Mouse (Mus musculus): Measurements from ENCODE around the gene Arrdc2. TPM values are rescaled to one million over a fixed set of nuclear protein-coding genes. Genes with fewer than 3 reads are reported as not detected.

Arrdc2 gene
- polyA plus RNA-seq, 1 experiment = 44.8 TPM

GRCm38 (mm10) chr8:70800648-70801047, 38.9 kb downstream of the Arrdc2 start:
- Histone ChIP-seq H3K4me1 (ENCODE audit: control insufficient read depth, insufficient read depth, low read length) (peaks cover 3% of the 10 kb centered on the region; the same call in 1 of the 2 replicates), H3K4me3 (replicated peaks; ENCODE audit: control insufficient read depth, low read depth, low read length) (no peak overlapping the region), H3K27ac (ENCODE audit: control insufficient read depth, insufficient read depth, low read depth, low read length, poor library complexity) (no peak overlapping the region)
- WGBS = 44% methylated on average over 10 of the region's 10 CpGs
- no peak for TF ChIP-seq POLR2A (IDR thresholded peaks at IDR 0.05; ENCODE audit: borderline replicate concordance, control insufficient read depth, low read depth, low read length)
- no peak for TF ChIP-seq CTCF (IDR thresholded peaks at IDR 0.05; ENCODE audit: control insufficient read depth, insufficient read depth, low read length)

DNA sequence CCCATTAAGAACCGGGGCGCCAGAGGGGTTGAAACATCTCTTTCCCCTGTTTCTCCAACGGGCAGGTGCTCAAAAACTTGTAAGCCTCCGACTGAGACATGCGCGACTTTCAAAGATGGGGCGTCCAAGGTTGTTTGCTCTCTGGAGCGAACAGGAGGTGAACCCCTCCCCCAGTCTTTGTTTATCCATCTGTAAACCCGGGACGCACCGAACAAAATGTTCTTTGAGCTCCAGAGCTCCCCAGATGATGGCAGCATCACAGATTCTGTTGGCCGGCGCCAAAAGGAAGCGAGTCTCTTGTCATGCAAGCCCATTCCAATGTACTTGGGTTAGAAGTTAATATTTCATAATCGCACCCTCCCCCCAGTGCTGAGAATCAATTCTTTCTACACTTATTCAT, 41.2 kb downstream of the Arrdc2 start:
- TF ChIP-seq CTCF (IDR thresholded peaks at IDR 0.05; ENCODE audit: control insufficient read depth, insufficient read depth, low read length) (no peak), POLR2A (IDR thresholded peaks at IDR 0.05; ENCODE audit: borderline replicate concordance, control insufficient read depth, low read depth, low read length) (no peak)
- 34% methylated on average over 15 of the region's 15 CpGs for WGBS
- Histone ChIP-seq H3K27ac (ENCODE audit: control insufficient read depth, insufficient read depth, low read depth, low read length, poor library complexity) (no peak overlapping the region), H3K4me1 (ENCODE audit: control insufficient read depth, insufficient read depth, low read length) (peaks cover 3% of the 10 kb centered on the region; the same call in 1 of the 2 replicates), H3K4me3 (replicated peaks; ENCODE audit: control insufficient read depth, low read depth, low read length) (no peak overlapping the region)

DNA sequence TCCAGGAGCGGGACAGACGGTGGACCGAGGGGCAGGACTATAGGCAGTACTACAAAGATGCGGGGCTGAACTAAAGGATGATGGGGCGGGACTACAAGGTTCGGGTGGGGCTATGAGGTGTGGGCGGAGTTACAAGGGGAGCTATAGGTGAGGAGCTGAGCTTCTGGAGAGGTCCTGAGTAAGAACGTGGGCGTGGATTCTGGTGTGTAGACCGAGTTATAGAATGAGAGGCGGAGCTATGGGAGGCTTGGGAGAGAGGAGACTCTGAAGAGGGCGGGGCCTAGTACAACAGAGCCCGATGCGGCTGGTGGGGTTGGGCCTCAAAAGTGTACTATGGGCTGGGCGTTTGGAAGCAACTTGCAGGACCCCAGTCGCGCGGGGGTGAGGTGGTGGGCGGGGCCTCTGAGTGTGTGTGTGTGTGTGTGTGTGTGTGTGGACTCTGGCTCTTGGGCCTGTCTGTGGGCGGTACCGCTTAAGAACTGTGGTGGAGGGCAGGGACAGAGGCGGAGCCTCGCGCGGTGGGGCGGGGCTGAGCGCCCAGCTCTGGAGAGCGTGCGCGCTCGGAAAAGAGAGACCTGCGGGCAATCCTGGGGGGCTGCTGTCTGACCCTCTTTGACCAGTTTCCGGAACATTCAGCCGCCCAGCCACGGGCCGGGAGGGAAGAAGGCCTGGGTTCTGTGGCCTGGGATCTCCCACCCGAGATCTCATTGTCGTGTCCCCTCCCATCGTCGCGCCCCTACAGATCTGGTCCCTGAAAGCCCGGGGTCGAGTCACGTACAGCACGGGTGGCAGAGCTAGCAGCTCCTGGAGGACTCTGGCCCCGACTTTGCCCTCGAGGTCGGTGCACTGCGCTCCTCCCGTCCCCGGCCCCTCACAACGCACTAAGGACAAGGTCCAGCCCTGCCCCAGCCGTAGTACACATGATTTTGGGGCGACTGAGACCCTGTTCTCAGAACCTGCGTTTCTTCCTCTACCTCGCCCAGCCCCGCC, 42.1 kb downstream of the Arrdc2 start:
- no peak overlapping the region for H3K27ac ChIP-seq (ENCODE audit: control insufficient read depth, insufficient read depth, low read depth, low read length, poor library complexity)
- TF ChIP-seq POLR2A (IDR thresholded peaks at IDR 0.05; ENCODE audit: borderline replicate concordance, control insufficient read depth, low read depth, low read length) (no peak), CTCF (IDR thresholded peaks at IDR 0.05; ENCODE audit: control insufficient read depth, insufficient read depth, low read length) (no peak)
- under 1% methylated on average over 57 of the region's 57 CpGs for WGBS
- peak overlapping the region; percentile 58 for H3K4me3 ChIP-seq (replicated peaks; ENCODE audit: control insufficient read depth, low read depth, low read length)
- peaks cover 9% of the 10 kb centered on the region for H3K4me1 ChIP-seq (ENCODE audit: control insufficient read depth, insufficient read depth, low read length)

DNA sequence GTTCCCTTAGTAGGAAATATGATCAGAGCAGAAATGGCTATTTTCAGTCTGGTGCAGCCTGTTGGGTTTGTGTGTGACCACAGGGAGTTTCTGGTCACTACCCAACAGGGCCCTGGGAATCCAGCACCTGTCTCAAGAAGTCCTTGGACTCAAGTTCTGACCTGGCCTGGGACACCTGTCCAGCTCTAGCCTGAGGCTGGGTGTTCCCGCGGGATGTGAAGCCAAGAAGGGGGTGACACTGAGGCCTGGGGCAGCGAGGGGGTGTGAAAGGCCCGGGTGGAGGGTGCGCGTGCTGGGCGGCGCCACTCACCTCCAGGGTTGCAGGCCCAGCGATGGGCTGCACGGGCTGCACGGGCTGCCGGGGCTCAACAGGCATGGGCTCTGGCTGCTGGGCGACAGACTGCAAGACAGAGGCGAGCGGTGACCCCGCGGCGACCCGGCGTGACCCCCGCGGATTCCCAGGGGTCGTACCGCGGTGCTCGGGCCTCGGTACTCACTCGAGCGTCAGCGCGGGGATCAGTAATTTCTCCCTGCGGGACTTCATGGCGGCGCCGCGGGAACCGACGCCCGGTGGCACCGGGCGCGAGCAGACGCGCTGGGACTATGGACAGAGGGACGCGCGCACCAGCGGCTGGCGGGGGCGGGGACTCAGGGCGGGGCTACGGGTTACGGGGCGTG, 43.0 kb downstream of the Arrdc2 start:
- H3K27ac ChIP-seq (ENCODE audit: control insufficient read depth, insufficient read depth, low read depth, low read length, poor library complexity) = no peak overlapping the region
- peaks cover 8% of the 10 kb centered on the region for H3K4me1 ChIP-seq (ENCODE audit: control insufficient read depth, insufficient read depth, low read length)
- no peak overlapping the region for H3K4me3 ChIP-seq (replicated peaks; ENCODE audit: control insufficient read depth, low read depth, low read length)
- 11% methylated on average over 54 of the region's 54 CpGs for WGBS
- TF ChIP-seq POLR2A (IDR thresholded peaks at IDR 0.05; ENCODE audit: borderline replicate concordance, control insufficient read depth, low read depth, low read length) (no peak), CTCF (IDR thresholded peaks at IDR 0.05; ENCODE audit: control insufficient read depth, insufficient read depth, low read length) (no peak)

- H3K27ac ChIP-seq (ENCODE audit: control insufficient read depth, insufficient read depth, low read depth, low read length, poor library complexity) = no peak overlapping the region
- 91% methylated on average over 2 of the region's 2 CpGs for WGBS
- H3K4me1 ChIP-seq (ENCODE audit: control insufficient read depth, insufficient read depth, low read length) = peaks cover 8% of the 10 kb centered on the region
- TF ChIP-seq POLR2A (IDR thresholded peaks at IDR 0.05; ENCODE audit: borderline replicate concordance, control insufficient read depth, low read depth, low read length) = no peak
- TF ChIP-seq CTCF (IDR thresholded peaks at IDR 0.05; ENCODE audit: control insufficient read depth, insufficient read depth, low read length) = no peak; the same call in 1 of the 2 replicates
- H3K4me3 ChIP-seq (replicated peaks; ENCODE audit: control insufficient read depth, low read depth, low read length) = no peak overlapping the region
Measured at GRCm38 (mm10) chr8:70795370-70795769, 44.1 kb downstream of the Arrdc2 start.

GRCm38 (mm10) chr8:70794215-70794614, 45.3 kb downstream of the Arrdc2 start:
- peaks cover 8% of the 10 kb centered on the region for H3K4me1 ChIP-seq (ENCODE audit: control insufficient read depth, insufficient read depth, low read length)
- H3K4me3 ChIP-seq (replicated peaks; ENCODE audit: control insufficient read depth, low read depth, low read length) = no peak overlapping the region
- 91% methylated on average over 2 of the region's 2 CpGs for WGBS
- H3K27ac ChIP-seq (ENCODE audit: control insufficient read depth, insufficient read depth, low read depth, low read length, poor library complexity) = no peak overlapping the region
- TF ChIP-seq POLR2A (IDR thresholded peaks at IDR 0.05; ENCODE audit: borderline replicate concordance, control insufficient read depth, low read depth, low read length) (no peak), CTCF (IDR thresholded peaks at IDR 0.05; ENCODE audit: control insufficient read depth, insufficient read depth, low read length) (no peak)

GRCm38 (mm10) chr8:70792700-70793099, 46.8 kb downstream of the Arrdc2 start:
- Histone ChIP-seq H3K4me1 (ENCODE audit: control insufficient read depth, insufficient read depth, low read length) (peaks cover 7% of the 10 kb centered on the region), H3K4me3 (replicated peaks; ENCODE audit: control insufficient read depth, low read depth, low read length) (peak overlapping the region; percentile 82), H3K27ac (ENCODE audit: control insufficient read depth, insufficient read depth, low read depth, low read length, poor library complexity) (peak overlapping the region; percentile 78)
- WGBS = 3% methylated on average over 20 of the region's 20 CpGs
- TF ChIP-seq POLR2A (IDR thresholded peaks at IDR 0.05; ENCODE audit: borderline replicate concordance, control insufficient read depth, low read depth, low read length) (peak; percentile 35; the same call in 1 of the 2 replicates), CTCF (IDR thresholded peaks at IDR 0.05; ENCODE audit: control insufficient read depth, insufficient read depth, low read length) (no peak)

All from bone marrow, adult 2 months (tissue).